Mouse (Mus musculus): ENCODE data around the gene Irgq.
A peak's percentile ranks its signal among the peaks of the same experiment; 100 is the strongest.

The Irgq gene

GRCm38 (mm10) chr7:24546634-24547389 lies 16.3 kb downstream of the Irgq start:
- peaks cover 60% of the 10 kb centered on the region for H3K4me1 ChIP-seq (replicated peaks; ENCODE audit: low read depth, low read length)
- no peaks in the 10 kb centered on the region for H3K9me3 ChIP-seq (ENCODE audit: low read length)
- TF ChIP-seq CTCF (conservative IDR thresholded peaks at IDR 0.05; ENCODE audit: low read length) (no peak), NANOG (IDR thresholded peaks at IDR 0.05; ENCODE audit: borderline replicate concordance, low read length) (no peak), POU5F1 (IDR thresholded peaks at IDR 0.05; ENCODE audit: borderline replicate concordance, low read length) (no peak)
- peaks cover 40% of the 10 kb centered on the region for H3K36me3 ChIP-seq (ENCODE audit: insufficient read depth, low read length)
- peak overlapping the region; percentile 96 for H3K4me3 ChIP-seq (replicated peaks; ENCODE audit: low read length)
- H3K27me3 ChIP-seq (ENCODE audit: insufficient read depth, low read length), result no peaks in the 10 kb centered on the region

DNA sequence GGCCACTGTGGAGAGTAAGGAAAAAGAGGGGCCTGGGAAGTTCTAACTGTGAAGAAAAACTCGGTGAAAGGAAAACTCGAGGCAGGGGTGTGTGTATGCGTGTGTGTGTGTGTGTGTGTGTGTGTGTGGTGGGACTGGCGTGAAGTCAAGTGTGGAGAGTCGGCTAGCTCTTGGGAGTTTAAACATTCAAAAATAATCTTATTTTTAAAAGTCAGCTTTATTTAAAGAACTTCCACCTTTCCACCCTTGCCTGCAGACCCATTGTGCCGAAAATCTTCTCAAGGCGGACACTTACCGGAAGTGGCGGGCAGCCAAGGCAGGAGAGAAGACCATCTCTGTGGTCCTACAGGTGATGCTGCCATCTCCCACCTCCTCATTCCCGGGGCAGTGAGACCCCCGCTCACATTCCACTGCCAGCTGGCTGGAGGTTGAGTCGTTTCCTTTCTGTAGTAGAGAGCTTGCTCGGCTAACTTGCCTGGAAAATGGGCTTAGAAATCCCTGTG lies 17.1 kb downstream of the Irgq start:
- Histone ChIP-seq H3K9me3 (ENCODE audit: low read length) (no peaks in the 10 kb centered on the region), H3K4me3 (replicated peaks; ENCODE audit: low read length) (peak overlapping the region; percentile 96), H3K27me3 (ENCODE audit: insufficient read depth, low read length) (no peaks in the 10 kb centered on the region), H3K4me1 (replicated peaks; ENCODE audit: low read depth, low read length) (peaks cover 60% of the 10 kb centered on the region), H3K36me3 (ENCODE audit: insufficient read depth, low read length) (peaks cover 48% of the 10 kb centered on the region)
- no peak for TF ChIP-seq NANOG (IDR thresholded peaks at IDR 0.05; ENCODE audit: borderline replicate concordance, low read length)
- TF ChIP-seq POU5F1 (IDR thresholded peaks at IDR 0.05; ENCODE audit: borderline replicate concordance, low read length), result no peak
- TF ChIP-seq CTCF (conservative IDR thresholded peaks at IDR 0.05; ENCODE audit: low read length), result no peak

GRCm38 (mm10) chr7:24551985-24552759 lies 21.7 kb downstream of the Irgq start:
- no peak overlapping the region for H3K4me3 ChIP-seq (replicated peaks; ENCODE audit: low read length)
- peaks cover 6% of the 10 kb centered on the region; the same call in 1 of the 2 replicates for H3K9me3 ChIP-seq (ENCODE audit: low read length)
- no peaks in the 10 kb centered on the region for H3K27me3 ChIP-seq (ENCODE audit: insufficient read depth, low read length)
- TF ChIP-seq POU5F1 (IDR thresholded peaks at IDR 0.05; ENCODE audit: borderline replicate concordance, low read length), result no peak
- no peak for TF ChIP-seq NANOG (IDR thresholded peaks at IDR 0.05; ENCODE audit: borderline replicate concordance, low read length)
- TF ChIP-seq CTCF (conservative IDR thresholded peaks at IDR 0.05; ENCODE audit: low read length), result no peak
- peaks cover 91% of the 10 kb centered on the region for H3K36me3 ChIP-seq (ENCODE audit: insufficient read depth, low read length)
- peaks cover 66% of the 10 kb centered on the region for H3K4me1 ChIP-seq (replicated peaks; ENCODE audit: low read depth, low read length)

GRCm38 (mm10) chr7:24555786-24556185 lies 25.3 kb downstream of the Irgq start:
- Histone ChIP-seq H3K4me1 (replicated peaks; ENCODE audit: low read depth, low read length) (peaks cover 62% of the 10 kb centered on the region), H3K27me3 (ENCODE audit: insufficient read depth, low read length) (no peaks in the 10 kb centered on the region), H3K9me3 (ENCODE audit: low read length) (peaks cover 6% of the 10 kb centered on the region; the same call in 1 of the 2 replicates), H3K4me3 (replicated peaks; ENCODE audit: low read length) (no peak overlapping the region), H3K36me3 (ENCODE audit: insufficient read depth, low read length) (peaks cover 94% of the 10 kb centered on the region)
- TF ChIP-seq CTCF (conservative IDR thresholded peaks at IDR 0.05; ENCODE audit: low read length), result no peak
- TF ChIP-seq POU5F1 (IDR thresholded peaks at IDR 0.05; ENCODE audit: borderline replicate concordance, low read length), result no peak
- TF ChIP-seq NANOG (IDR thresholded peaks at IDR 0.05; ENCODE audit: borderline replicate concordance, low read length), result no peak

GRCm38 (mm10) chr7:24561450-24561849 lies 31.0 kb downstream of the Irgq start:
- no peaks in the 10 kb centered on the region for H3K27me3 ChIP-seq (ENCODE audit: insufficient read depth, low read length)
- no peaks in the 10 kb centered on the region for H3K9me3 ChIP-seq (ENCODE audit: low read length)
- H3K36me3 ChIP-seq (ENCODE audit: insufficient read depth, low read length), result peaks cover 83% of the 10 kb centered on the region
- TF ChIP-seq NANOG (IDR thresholded peaks at IDR 0.05; ENCODE audit: borderline replicate concordance, low read length) (no peak), CTCF (conservative IDR thresholded peaks at IDR 0.05; ENCODE audit: low read length) (no peak), POU5F1 (IDR thresholded peaks at IDR 0.05; ENCODE audit: borderline replicate concordance, low read length) (no peak)
- no peak overlapping the region for H3K4me3 ChIP-seq (replicated peaks; ENCODE audit: low read length)
- peaks cover 76% of the 10 kb centered on the region for H3K4me1 ChIP-seq (replicated peaks; ENCODE audit: low read depth, low read length)

DNA sequence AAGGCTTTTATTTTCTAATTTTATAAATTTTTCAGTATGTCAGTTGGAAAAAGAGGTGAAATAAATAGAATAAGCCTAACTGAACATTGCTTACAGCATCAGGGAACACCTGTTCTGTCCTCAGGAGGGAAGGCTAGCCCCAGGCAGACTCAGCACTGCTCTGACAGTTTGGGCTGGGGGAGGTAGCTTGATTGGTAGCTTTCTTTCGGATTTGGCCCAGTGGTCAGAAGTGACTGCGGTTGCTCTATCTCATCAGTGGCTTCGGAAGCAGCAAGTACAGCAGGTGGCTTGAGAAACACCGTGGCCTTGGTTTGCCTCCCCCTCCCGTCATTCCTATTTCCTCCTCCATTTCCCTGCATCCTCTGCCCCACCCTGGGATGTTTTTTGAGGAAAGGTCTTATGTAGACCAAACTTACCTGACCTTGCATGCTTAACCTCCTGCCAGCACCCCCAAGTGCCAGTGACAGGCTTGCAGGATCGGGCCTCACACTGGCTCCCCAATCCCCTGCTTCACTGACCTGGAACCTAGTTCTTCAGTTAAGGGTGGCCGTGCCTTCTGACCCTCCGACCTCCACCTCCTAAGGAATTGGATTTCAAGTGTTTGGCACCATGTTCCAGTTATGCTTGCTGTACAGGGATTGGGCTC lies 32.8 kb downstream of the Irgq start:
- Histone ChIP-seq H3K27me3 (ENCODE audit: insufficient read depth, low read length) (no peaks in the 10 kb centered on the region), H3K4me3 (replicated peaks; ENCODE audit: low read length) (0 out of 2 replicates have a peak overlapping the region, but pooled peaks have one; percentile 4), H3K36me3 (ENCODE audit: insufficient read depth, low read length) (peaks cover 87% of the 10 kb centered on the region), H3K9me3 (ENCODE audit: low read length) (no peaks in the 10 kb centered on the region), H3K4me1 (replicated peaks; ENCODE audit: low read depth, low read length) (peaks cover 86% of the 10 kb centered on the region)
- no peak for TF ChIP-seq CTCF (conservative IDR thresholded peaks at IDR 0.05; ENCODE audit: low read length)
- TF ChIP-seq POU5F1 (IDR thresholded peaks at IDR 0.05; ENCODE audit: borderline replicate concordance, low read length), result no peak
- TF ChIP-seq NANOG (IDR thresholded peaks at IDR 0.05; ENCODE audit: borderline replicate concordance, low read length), result no peak

DNA sequence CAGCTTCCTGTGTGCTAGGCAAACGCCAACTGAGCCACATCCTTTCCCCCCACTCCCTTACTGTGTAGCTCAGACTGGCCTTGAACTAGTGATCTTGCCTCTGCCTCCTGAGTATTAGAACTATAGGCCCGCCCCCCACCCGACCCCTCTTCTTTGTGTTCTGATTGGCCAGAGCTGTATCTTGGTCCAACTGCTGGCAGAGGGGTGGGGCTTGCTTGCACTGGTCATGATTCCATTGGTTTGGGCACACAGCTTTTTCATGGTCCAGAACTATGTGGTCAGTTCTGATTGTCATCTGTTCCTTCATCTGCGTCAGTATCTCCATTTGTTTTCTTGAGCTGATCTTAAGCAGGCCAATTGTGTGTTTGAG lies 33.3 kb downstream of the Irgq start:
- peaks cover 81% of the 10 kb centered on the region for H3K4me1 ChIP-seq (replicated peaks; ENCODE audit: low read depth, low read length)
- H3K36me3 ChIP-seq (ENCODE audit: insufficient read depth, low read length), result peaks cover 87% of the 10 kb centered on the region
- no peaks in the 10 kb centered on the region for H3K27me3 ChIP-seq (ENCODE audit: insufficient read depth, low read length)
- 0 out of 2 replicates have a peak overlapping the region, but pooled peaks have one; percentile 4 for H3K4me3 ChIP-seq (replicated peaks; ENCODE audit: low read length)
- no peak for TF ChIP-seq NANOG (IDR thresholded peaks at IDR 0.05; ENCODE audit: borderline replicate concordance, low read length)
- TF ChIP-seq CTCF (conservative IDR thresholded peaks at IDR 0.05; ENCODE audit: low read length), result no peak
- TF ChIP-seq POU5F1 (IDR thresholded peaks at IDR 0.05; ENCODE audit: borderline replicate concordance, low read length), result no peak
- H3K9me3 ChIP-seq (ENCODE audit: low read length), result no peaks in the 10 kb centered on the region
